Mouse (Mus musculus) forebrain, embryonic 15.5 days (tissue): ENCODE measurements around the gene Krtap8-1. TPM values are rescaled to one million over a fixed set of nuclear protein-coding genes. Genes with fewer than 3 reads are reported as not detected.

ENCODE experiments used
- ATAC-seq: fragments of 200-750 bp; cut with Nextera tagmentation; replicated peaks from 2 replicates; pipeline ENCODE4 v1.8.0; 2017; ENCODE audit warnings: mild to moderate bottlenecking, moderate TSS enrichment, moderate library complexity
- H3K27ac ChIP-seq: fragments of 300-500 bp; sonication (generic); replicated peaks from 2 replicates; pipeline ENCODE4 v1.5.1; 2015; ENCODE audit warnings: mild to moderate bottlenecking, inconsistent platforms
- H3K27me3 ChIP-seq: fragments of 300-500 bp; sonication (generic); 2 replicates; pipeline ENCODE4 v1.6.1; 2015; ENCODE audit warnings: inconsistent platforms
- H3K36me3 ChIP-seq: fragments of 300-500 bp; sonication (generic); 2 replicates; pipeline ENCODE4 v1.6.1; 2015; ENCODE audit warnings: mild to moderate bottlenecking, inconsistent platforms
- H3K4me1 ChIP-seq: fragments of 300-500 bp; sonication (generic); 2 replicates; pipeline ENCODE4 v1.6.1; 2015; ENCODE audit warnings: inconsistent platforms
- H3K4me2 ChIP-seq: fragments of 300-500 bp; sonication (generic); replicated peaks from 2 replicates; pipeline ENCODE4 v1.6.1; 2015; ENCODE audit warnings: mild to moderate bottlenecking, inconsistent platforms
- H3K4me3 ChIP-seq: fragments of 300-500 bp; sonication (generic); 2 replicates; pipeline ENCODE4 v1.5.1; 2015; ENCODE audit warnings: mild to moderate bottlenecking, inconsistent platforms
- H3K9ac ChIP-seq: fragments of 300-500 bp; sonication (generic); replicated peaks from 2 replicates; pipeline ENCODE4 v1.6.1; 2015; ENCODE audit warnings: mild to moderate bottlenecking, inconsistent platforms
- H3K9me3 ChIP-seq: fragments of 300-500 bp; sonication (generic); 2 replicates; pipeline ENCODE4 v1.6.1; 2016; ENCODE audit warnings: inconsistent platforms
- WGBS: fragments of 180-500 bp; shearing (Covaris S2); methylation state at CpG from one replicate; pipeline ENCODE4 v1.1.7; 2015; ENCODE audit warnings: mixed read lengths; 5-methylcytosine and 5-hydroxymethylcytosine counted together
- polyA plus RNA-seq: library from polyadenylated mRNA; unstranded; fragments of >200 nt; fragmentation: Nextera tagmentation; extraction: Ambion mirVana; gene quantifications from 2 replicates; pipeline ENCODE4 v1.2.1, GENCODE M21; 2015

Gene Krtap8-1
- polyA plus RNA-seq, 1 experiment from 2014 or later = not detected

DNA sequence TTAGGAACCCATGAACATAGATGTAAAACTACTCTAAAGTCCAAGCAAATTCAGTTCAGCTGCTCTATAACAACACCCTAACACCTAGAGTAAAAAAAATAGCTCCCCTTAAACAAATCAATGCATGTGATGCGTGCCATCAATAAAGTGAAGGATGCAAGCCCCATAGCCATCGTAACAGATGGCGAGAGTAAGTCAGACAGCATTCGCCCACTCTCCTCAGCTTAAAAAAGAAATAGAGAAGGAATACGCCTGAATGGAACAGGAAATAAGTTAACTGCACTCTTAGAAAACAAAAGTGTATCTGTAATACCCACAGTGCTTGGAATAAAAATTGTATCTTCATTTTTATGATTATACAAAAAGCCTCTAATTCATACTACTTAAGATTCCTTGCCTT lies 9.2 kb upstream of the Krtap8-1 start:
- H3K27me3 ChIP-seq = no peaks in the 10 kb centered on the region
- no peaks in the 10 kb centered on the region for H3K4me1 ChIP-seq
- 87% methylated on average over 5 of the region's 5 CpGs for WGBS
- no peak overlapping the region for H3K4me2 ChIP-seq
- no peaks in the 10 kb centered on the region for H3K36me3 ChIP-seq
- no peaks in the 10 kb centered on the region for H3K9me3 ChIP-seq
- no peak overlapping the region for H3K4me3 ChIP-seq
- no peak overlapping the region for H3K9ac ChIP-seq
- H3K27ac ChIP-seq = no peak overlapping the region
- ATAC-seq = no peak

DNA sequence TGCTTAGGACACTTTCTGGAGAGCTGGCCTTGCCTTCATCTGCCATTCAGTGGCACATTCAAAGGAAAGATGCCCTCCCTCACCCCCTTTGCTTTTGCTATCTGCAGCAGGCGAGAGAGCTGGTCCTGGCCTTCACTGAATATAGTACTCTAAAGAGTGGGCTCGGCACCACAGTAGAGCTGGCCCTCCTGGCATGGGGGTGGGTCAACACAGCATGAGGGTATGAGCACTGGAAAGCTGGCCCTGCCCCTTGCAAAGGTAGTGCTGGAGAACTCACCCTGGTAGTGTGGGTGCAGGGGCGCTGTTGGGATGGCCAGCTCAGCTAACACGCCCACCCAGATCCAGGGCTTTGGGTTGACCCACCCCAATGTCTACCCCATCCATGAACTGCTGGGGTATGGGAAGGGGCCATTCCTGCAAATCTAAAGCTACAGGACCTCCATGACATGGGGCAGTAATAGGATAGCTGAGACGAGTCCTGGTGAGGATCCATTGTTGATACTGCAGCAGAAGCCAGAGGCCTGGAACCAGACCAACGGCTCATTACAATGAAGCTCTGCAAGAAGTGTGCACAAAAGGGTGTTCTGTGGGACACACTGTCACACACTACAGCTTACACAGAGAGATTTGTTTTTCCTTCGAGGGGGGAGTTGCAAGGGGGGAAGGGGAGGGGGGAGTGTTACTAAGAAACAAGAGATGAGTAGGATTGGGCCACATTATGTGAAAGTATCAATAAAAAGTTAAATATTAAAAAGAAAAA lies 7.8 kb upstream of the Krtap8-1 start:
- no peaks in the 10 kb centered on the region for H3K9me3 ChIP-seq
- ATAC-seq = peak; percentile 32; the same call in 1 of the 2 replicates
- H3K27me3 ChIP-seq = no peaks in the 10 kb centered on the region
- WGBS = 68% methylated on average over 7 of the region's 7 CpGs
- H3K27ac ChIP-seq = no peak overlapping the region
- H3K9ac ChIP-seq = no peak overlapping the region
- no peaks in the 10 kb centered on the region for H3K4me1 ChIP-seq
- H3K4me3 ChIP-seq = no peak overlapping the region
- H3K4me2 ChIP-seq = no peak overlapping the region
- H3K36me3 ChIP-seq = no peaks in the 10 kb centered on the region

DNA sequence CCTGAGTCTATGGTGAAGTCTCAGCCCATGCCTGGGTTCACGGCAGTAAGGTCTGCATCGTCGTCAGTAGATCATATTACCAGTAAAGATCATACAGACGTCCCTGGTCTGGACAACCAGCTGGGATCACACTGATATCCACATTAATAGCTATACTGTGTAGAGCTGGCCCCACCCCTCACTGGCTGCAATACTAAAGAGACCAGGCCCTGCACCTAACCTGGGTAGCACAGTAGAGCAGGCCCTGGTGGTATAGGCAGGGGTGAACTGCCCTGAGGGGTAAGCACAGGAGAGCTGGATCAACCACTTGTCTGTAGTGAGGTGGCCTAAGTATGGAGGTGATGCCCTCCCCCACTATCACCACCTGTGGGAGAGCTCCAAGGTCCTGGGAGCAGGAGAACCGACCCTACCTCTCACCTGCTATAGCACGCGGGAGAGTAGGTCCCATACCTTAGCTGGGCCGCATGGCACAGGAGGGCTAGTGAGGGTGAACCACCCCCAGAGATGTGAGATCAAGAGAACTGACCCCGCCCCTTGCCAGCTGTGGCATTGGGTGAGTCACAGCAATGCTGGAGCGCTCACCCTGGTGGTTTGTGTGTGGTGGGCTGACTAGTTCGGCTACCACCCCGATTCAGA lies 10.0 kb downstream of the Krtap8-1 start:
- Histone ChIP-seq H3K4me2 (no peak overlapping the region), H3K4me3 (no peak overlapping the region), H3K9ac (no peak overlapping the region), H3K4me1 (no peaks in the 10 kb centered on the region), H3K27me3 (no peaks in the 10 kb centered on the region), H3K36me3 (no peaks in the 10 kb centered on the region), H3K9me3 (no peaks in the 10 kb centered on the region), H3K27ac (no peak overlapping the region)
- WGBS = 92% methylated on average over 12 of the region's 12 CpGs
- ATAC-seq = no peak; the same call in 1 of the 2 replicates

DNA sequence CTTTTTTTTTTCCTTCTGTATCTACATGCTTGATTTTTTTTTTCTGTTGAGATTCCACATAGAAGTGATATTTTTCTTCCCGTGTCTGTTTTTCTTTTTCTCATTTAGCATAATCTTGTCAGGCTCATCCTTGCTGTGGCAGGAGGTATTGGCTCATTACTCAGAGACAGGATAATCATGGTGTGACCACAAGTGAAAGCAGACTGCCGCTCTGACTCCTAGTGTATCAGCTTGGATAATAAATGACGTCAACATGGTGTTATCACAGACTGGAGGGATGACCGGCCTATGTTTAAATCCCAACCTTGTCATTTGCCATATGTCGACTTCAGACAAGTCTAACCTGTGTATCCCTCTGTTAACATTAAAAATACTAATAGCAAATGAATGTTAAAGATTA lies 26.6 kb downstream of the Krtap8-1 start:
- 86% methylated on average over 5 of the region's 5 CpGs for WGBS
- ATAC-seq = no peak
- H3K9ac ChIP-seq = no peak overlapping the region

More for the DNA sequence above, 26.6 kb downstream of the Krtap8-1 start:
- Histone ChIP-seq H3K4me2 (no peak overlapping the region), H3K9me3 (no peaks in the 10 kb centered on the region), H3K27me3 (no peaks in the 10 kb centered on the region), H3K4me1 (no peaks in the 10 kb centered on the region), H3K36me3 (no peaks in the 10 kb centered on the region), H3K4me3 (no peak overlapping the region), H3K27ac (no peak overlapping the region)

Other genes with a start within 250 kb of the Krtap8-1 start
- not detected in 2 replicates for gene Krtap21-1, start 84.1 kb downstream of the Krtap8-1 start, polyA plus RNA-seq
- not detected in 2 replicates for gene Krtap6-2, start 67.8 kb downstream of the Krtap8-1 start, polyA plus RNA-seq
- gene Krtap7-1, start 20.4 kb upstream of the Krtap8-1 start, polyA plus RNA-seq = not detected in 2 replicates
- gene Krtap11-1, start 83.2 kb upstream of the Krtap8-1 start, polyA plus RNA-seq = not detected in 2 replicates